Mouse (Mus musculus): ENCODE data around the gene Sco1. TPM values are rescaled to one million over a fixed set of nuclear protein-coding genes. Genes with fewer than 3 reads are reported as not detected.
"Not testable (repeated sequence)": the region's sequence is repeated elsewhere in the genome, so short reads cannot be mapped to it uniquely, and the experiment has no call there.

Gene Sco1
- total and polyA plus RNA-seq, 2 experiments from 2014 or later = 12.4 to 14.7 TPM

DNA sequence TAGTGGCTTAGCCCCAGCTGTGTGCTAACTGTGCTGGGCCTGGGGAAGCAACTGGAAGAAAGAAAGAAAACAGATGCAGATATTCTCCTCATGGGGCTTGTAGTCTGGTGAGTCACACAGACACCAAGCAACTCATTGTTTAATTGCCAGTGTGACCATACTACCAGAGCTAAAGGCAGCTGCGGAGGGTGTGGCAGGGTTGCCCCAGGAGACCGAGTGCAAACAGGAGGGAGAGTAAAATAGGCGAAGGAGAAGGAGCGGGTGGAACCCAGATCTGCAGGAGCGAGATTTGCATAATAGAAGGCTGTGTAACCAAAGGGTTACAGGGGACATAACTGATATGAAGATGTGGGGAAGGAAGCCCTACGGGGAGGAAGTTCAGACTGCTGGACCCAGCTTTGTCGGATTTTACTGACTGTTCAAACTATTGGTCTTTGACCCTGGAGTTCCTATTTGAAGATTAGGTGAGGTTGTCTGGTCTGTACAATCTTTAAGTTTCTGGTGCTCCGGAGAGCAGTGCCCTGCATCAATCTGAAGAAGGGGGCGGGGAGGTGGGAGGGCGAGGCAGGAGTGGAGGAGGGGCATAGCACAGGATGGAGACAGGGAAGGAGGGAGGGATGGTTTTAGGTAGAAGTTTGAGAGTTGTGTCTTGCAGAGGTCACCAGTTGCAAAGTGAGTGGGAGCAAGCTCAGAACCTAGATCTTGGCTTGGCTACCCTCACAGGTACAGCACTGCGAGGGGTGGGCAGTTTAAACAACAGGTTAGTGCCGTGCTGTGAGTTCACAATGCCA, 34.5 kb upstream of the Sco1 start:
- DNase-seq (ENCODE audit: low spot score) = no peak
- no peak for TF ChIP-seq CTCF (IDR thresholded peaks at IDR 0.05)
- no peak for ATAC-seq (ENCODE audit: low FRiP score)
- Histone ChIP-seq H3K4me1 (ENCODE audit: insufficient read depth, low read length) (no peaks in the 10 kb centered on the region), H3K9me3 (ENCODE audit: low read length) (no peaks in the 10 kb centered on the region), H3K27ac (ENCODE audit: low read depth, low read length) (no peak overlapping the region), H3K4me2 (ENCODE audit: low read depth, low read length, poor library complexity, severe bottlenecking) (no peak overlapping the region), H3K27me3 (ENCODE audit: insufficient read depth, low read length) (peaks cover 3% of the 10 kb centered on the region; the same call in 1 of the 2 replicates), H3K9ac (replicated peaks; ENCODE audit: low read length, poor library complexity, severe bottlenecking) (no peak overlapping the region), H3K4me3 (ENCODE audit: low read depth, low read length) (no peak overlapping the region), H3K36me3 (ENCODE audit: insufficient read depth, low read length) (no peaks in the 10 kb centered on the region)
- 9% methylated on average over 12 of the region's 12 CpGs for WGBS

DNA sequence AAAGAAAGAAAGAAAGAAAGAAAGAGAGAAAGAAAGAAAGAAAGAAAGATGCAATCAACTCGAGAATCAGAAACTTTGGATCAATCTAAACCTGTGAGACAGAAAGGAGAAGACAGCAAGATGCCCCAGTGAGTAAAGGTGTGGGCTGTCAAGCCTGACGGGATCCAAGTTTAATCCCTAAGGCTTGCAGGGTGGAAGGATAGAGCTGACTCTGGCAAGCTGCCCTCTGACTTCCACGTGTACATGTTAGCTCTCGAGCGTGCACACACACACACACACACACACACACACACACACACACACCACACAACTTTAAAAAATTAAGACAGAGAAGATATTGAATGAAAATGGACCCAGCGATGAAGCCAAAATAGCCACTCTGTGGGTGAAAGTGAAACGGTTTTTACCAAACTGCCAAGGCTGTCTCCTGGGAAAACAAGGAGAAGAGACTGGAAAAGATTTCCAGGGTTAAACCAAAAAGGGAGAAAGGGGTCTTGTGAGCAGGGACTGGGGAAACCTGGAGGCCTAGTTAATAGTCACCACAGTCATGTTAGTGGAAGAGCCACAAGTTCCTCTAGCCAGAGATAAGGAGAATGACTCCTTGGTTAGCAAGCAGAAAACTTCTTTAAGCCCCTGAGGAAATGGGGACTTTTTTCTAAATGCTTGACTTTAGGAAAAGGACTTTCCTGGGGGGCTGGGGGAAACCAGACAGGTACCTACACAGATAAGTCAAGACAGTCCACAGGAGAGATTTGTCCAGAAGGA, 32.6 kb upstream of the Sco1 start:
- Histone ChIP-seq H3K27me3 (ENCODE audit: insufficient read depth, low read length) (peaks cover 3% of the 10 kb centered on the region; the same call in 1 of the 2 replicates), H3K36me3 (ENCODE audit: insufficient read depth, low read length) (no peaks in the 10 kb centered on the region), H3K4me1 (ENCODE audit: insufficient read depth, low read length) (no peaks in the 10 kb centered on the region), H3K4me3 (ENCODE audit: low read depth, low read length) (no peak overlapping the region), H3K9ac (replicated peaks; ENCODE audit: low read length, poor library complexity, severe bottlenecking) (no peak overlapping the region), H3K4me2 (ENCODE audit: low read depth, low read length, poor library complexity, severe bottlenecking) (no peak overlapping the region), H3K9me3 (ENCODE audit: low read length) (no peaks in the 10 kb centered on the region), H3K27ac (ENCODE audit: low read depth, low read length) (no peak overlapping the region)
- ATAC-seq (ENCODE audit: low FRiP score) (no peak), DNase-seq (ENCODE audit: low spot score) (no peak)
- WGBS = 50% methylated on average over 7 of the region's 7 CpGs
- no peak for TF ChIP-seq CTCF (IDR thresholded peaks at IDR 0.05)

DNA sequence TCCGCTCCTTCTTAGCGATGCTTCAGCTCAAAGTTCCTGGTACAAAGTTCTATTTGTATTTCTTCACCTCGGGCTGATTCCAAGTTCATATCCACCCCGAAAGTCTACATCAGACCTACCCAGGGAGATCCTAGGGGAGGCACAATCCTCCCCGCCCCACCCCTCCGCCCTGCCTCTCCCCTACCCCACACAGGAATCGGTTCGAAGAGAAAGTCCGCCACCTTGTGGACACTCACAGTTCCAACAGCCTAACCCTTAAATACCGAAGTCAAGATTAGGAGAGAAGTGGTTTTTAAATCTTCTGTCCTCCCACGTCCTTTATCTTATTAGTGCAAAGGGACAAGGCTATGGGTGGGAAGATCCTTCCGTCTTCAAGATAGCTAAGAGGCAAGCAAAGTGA, 31.5 kb upstream of the Sco1 start:
- ATAC-seq (ENCODE audit: low FRiP score) (no peak), DNase-seq (ENCODE audit: low spot score) (peak; percentile 77)
- 4% methylated on average over 12 of the region's 12 CpGs for WGBS
- TF ChIP-seq CTCF (IDR thresholded peaks at IDR 0.05) = peak; percentile 84
- Histone ChIP-seq H3K9me3 (ENCODE audit: low read length) (no peaks in the 10 kb centered on the region), H3K4me2 (ENCODE audit: low read depth, low read length, poor library complexity, severe bottlenecking) (peak overlapping the region; percentile 42), H3K4me1 (ENCODE audit: insufficient read depth, low read length) (no peaks in the 10 kb centered on the region), H3K27me3 (ENCODE audit: insufficient read depth, low read length) (peaks cover 3% of the 10 kb centered on the region; the same call in 1 of the 2 replicates), H3K4me3 (ENCODE audit: low read depth, low read length) (no peak overlapping the region), H3K36me3 (ENCODE audit: insufficient read depth, low read length) (no peaks in the 10 kb centered on the region), H3K9ac (replicated peaks; ENCODE audit: low read length, poor library complexity, severe bottlenecking) (no peak overlapping the region), H3K27ac (ENCODE audit: low read depth, low read length) (no peak overlapping the region)

GRCm38 (mm10) chr11:67022354-67023115, 29.9 kb upstream of the Sco1 start:
- no peaks in the 10 kb centered on the region for H3K9me3 ChIP-seq (ENCODE audit: low read length)
- H3K4me2 ChIP-seq (ENCODE audit: low read depth, low read length, poor library complexity, severe bottlenecking) = no peak overlapping the region
- peaks cover 3% of the 10 kb centered on the region; the same call in 1 of the 2 replicates for H3K27me3 ChIP-seq (ENCODE audit: insufficient read depth, low read length)
- no peak for DNase-seq (ENCODE audit: low spot score)
- 89% methylated on average over 13 of the region's 13 CpGs for WGBS
- no peak for ATAC-seq (ENCODE audit: low FRiP score)
- no peaks in the 10 kb centered on the region for H3K36me3 ChIP-seq (ENCODE audit: insufficient read depth, low read length)
- no peak overlapping the region for H3K27ac ChIP-seq (ENCODE audit: low read depth, low read length)
- no peak overlapping the region for H3K9ac ChIP-seq (replicated peaks; ENCODE audit: low read length, poor library complexity, severe bottlenecking)
- H3K4me1 ChIP-seq (ENCODE audit: insufficient read depth, low read length) = no peaks in the 10 kb centered on the region
- TF ChIP-seq CTCF (IDR thresholded peaks at IDR 0.05) = peak; percentile 66
- no peak overlapping the region for H3K4me3 ChIP-seq (ENCODE audit: low read depth, low read length)

DNA sequence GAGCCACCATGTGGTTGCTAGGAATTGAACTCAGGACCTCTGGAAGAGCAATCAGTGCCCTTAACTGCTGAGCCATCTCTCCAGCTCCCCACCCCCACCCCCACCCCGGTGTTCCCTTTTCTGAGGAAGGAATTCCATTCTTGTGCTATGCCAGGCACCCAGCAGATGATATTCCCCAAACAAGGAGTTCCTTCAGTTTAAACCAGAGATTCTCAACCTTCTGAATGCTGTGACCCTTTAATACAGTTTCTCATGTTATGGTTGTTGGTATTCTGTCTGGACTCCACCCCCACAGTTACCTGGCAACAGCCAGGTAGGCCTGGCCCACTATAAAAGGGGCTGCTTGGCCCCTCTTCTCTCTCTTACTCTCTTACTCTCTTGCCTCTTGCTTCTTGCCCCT, 29.3 kb upstream of the Sco1 start:
- not testable (repeated sequence) for ATAC-seq (ENCODE audit: low FRiP score); H3K9ac ChIP-seq (replicated peaks; ENCODE audit: low read length, poor library complexity, severe bottlenecking)

More for the DNA sequence above, 29.3 kb upstream of the Sco1 start:
- not testable (repeated sequence) for H3K27me3 ChIP-seq (ENCODE audit: insufficient read depth, low read length); H3K27ac ChIP-seq (ENCODE audit: low read depth, low read length); H3K4me3 ChIP-seq (ENCODE audit: low read depth, low read length); H3K4me2 ChIP-seq (ENCODE audit: low read depth, low read length, poor library complexity, severe bottlenecking); H3K4me1 ChIP-seq (ENCODE audit: insufficient read depth, low read length); H3K9me3 ChIP-seq (ENCODE audit: low read length); DNase-seq (ENCODE audit: low spot score); H3K36me3 ChIP-seq (ENCODE audit: insufficient read depth, low read length)
- 14% methylated on average over 1 of the region's 1 CpGs for WGBS
